Mouse (Mus musculus): ENCODE results near the gene Cers2.

DNA sequence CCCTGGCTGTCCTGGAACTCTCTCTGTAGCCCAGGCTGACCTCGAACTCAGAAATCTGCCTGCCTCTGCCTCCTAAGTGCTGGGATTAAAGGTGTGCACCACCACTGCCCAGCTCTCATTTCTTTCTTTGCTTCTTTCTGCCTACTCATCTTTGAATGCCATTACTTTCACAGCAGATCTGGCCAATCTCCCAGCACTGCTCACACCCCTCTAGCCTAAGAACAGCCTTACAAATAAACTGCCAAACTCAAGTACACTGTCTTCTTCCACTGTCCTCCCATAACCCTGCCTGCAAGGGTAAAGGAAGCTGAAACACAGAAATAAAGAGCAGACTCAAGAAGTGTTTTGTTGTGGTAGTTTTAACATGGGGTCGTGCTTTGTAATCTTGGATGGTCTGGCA, 43.2 kb downstream of the Cers2 start:
- no peak for TF ChIP-seq CTCF (IDR thresholded peaks at IDR 0.05; ENCODE audit: borderline replicate concordance, extremely low read depth, insufficient read depth, insufficient read length)
- no peak for TF ChIP-seq POLR2A (IDR thresholded peaks at IDR 0.05; ENCODE audit: borderline replicate concordance, extremely low read depth, insufficient read depth, insufficient read length, poor library complexity, severe bottlenecking)
